Mouse (Mus musculus) thymus, adult 2 months (tissue): ENCODE results near the gene Htr5b. TPM values are rescaled to one million over a fixed set of nuclear protein-coding genes. Genes with fewer than 3 reads are reported as not detected.

Experiments used
- DNase-seq: peaks from one replicate; pipeline ENCODE4 v3.0.0; 2021
- H3K27ac ChIP-seq: fragments of 200-500 bp; 2 replicates; pipeline ENCODE4 v1.5.1; 2012; ENCODE audit warnings: low read length, control low read depth; ENCODE audit not compliant: control insufficient read depth, insufficient read depth
- H3K27me3 ChIP-seq: fragments of 200-500 bp; 2 replicates; pipeline ENCODE4 v1.6.1; 2012; ENCODE audit warnings: mild to moderate bottlenecking, low read length, moderate library complexity, mixed read lengths; ENCODE audit not compliant: control insufficient read depth, insufficient read depth
- H3K36me3 ChIP-seq: fragments of 200-500 bp; 2 replicates; pipeline ENCODE4 v1.6.1; 2012; ENCODE audit warnings: mild to moderate bottlenecking, low read length, moderate library complexity; ENCODE audit not compliant: control insufficient read depth, insufficient read depth
- H3K4me1 ChIP-seq: fragments of 200-500 bp; replicated peaks from 2 replicates; pipeline ENCODE4 v1.6.1; 2012; ENCODE audit warnings: low read length; ENCODE audit not compliant: control insufficient read depth, insufficient read depth
- H3K4me3 ChIP-seq: fragments of 200-500 bp; 2 replicates; pipeline ENCODE4 v1.5.1; 2012; ENCODE audit warnings: mild to moderate bottlenecking, low read length, control low read depth, moderate library complexity; ENCODE audit not compliant: control insufficient read depth, insufficient read depth
- CTCF ChIP-seq: fragments of 200-500 bp; IDR thresholded peaks from 2 replicates; pipeline ENCODE4 v1.5.1; 2012; ENCODE audit warnings: mild to moderate bottlenecking, control low read depth, low read length, moderate library complexity, borderline replicate concordance; ENCODE audit not compliant: control insufficient read depth, poor library complexity, insufficient read depth; ENCODE audit errors: extremely low read depth
- POLR2A ChIP-seq: fragments of 200-500 bp; IDR thresholded peaks from 2 replicates; pipeline ENCODE4 v1.6.1; 2012; ENCODE audit warnings: mild to moderate bottlenecking, low read length, control low read depth, moderate library complexity; ENCODE audit not compliant: control insufficient read depth, poor library complexity, insufficient read depth; ENCODE audit errors: extremely low read depth
- WGBS: fragments of 180-500 bp; shearing (Covaris S2); methylation state at CpG from one replicate; pipeline ENCODE4 v1.1.7; 2018; 5-methylcytosine and 5-hydroxymethylcytosine counted together
- polyA plus RNA-seq: library from polyadenylated mRNA; depleted of rRNA; stranded (reverse); fragments of >200 nt; gene quantifications from 2 replicates; pipeline ENCODE4 v1.2.3, GENCODE M21; 2012; rRNA removed

Gene Htr5b
- polyA plus RNA-seq, result 0.08 TPM in 1 of 2 replicates, not detected in the other

DNA sequence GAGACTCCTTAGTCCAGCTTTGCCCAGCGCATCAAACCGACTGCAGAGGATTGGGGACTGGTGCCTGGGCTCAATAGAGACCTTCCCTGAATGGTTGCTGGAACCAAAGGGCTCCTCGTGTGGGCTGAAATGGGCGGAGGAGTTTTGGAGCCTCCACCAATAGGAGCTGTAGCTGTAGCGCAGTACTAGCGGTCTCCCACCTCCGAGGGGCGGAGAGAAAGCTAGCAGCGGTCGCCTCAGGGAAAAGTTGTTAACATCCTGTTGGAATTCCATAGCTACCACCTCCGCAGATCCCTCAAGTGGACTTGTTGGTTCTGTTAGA is at the start of gene Htr5b:
TSS of gene Htr5b (minus strand) at position 67 of the 322 bp plus-strand sequence.
- H3K4me3 ChIP-seq, result no peak within 1 kb of the TSS
- no peaks in the 10 kb centered on the region for H3K4me1 ChIP-seq
- H3K27ac ChIP-seq, result no peak within 1 kb of the TSS
- peaks cover 3% of the 10 kb centered on the region; the same call in 1 of the 2 replicates for H3K27me3 ChIP-seq
- 8% methylated on average over 11 of the region's 11 CpGs for WGBS
- no peak for DNase-seq
- H3K36me3 ChIP-seq, result no peaks in the 10 kb centered on the region
- no peak for TF ChIP-seq CTCF
- no peak for TF ChIP-seq POLR2A

DNA sequence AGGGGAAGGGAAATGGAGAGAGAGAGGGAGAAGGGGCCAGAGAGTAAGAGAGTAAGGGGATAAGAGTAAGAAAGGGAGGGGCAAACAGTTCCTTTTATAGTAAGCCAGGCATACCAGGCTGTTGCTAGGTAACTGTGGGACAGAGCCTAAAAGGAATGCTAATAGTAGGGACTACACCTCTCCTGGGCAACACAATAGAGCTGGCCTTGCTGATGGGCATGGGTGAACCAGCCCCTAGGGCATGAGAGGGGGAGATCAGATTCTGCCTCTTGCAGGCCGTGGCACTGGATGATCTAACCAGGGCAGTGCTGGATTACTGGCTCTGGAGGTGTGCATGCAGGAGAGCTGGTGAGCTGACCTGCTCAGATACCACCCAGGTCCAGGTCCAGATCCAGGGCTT is 49.2 kb upstream of the Htr5b start:
- WGBS, result 61% methylated on average over 1 of the region's 1 CpGs
- Histone ChIP-seq H3K27ac (no peak overlapping the region), H3K27me3 (no peaks in the 10 kb centered on the region), H3K4me3 (no peak overlapping the region), H3K36me3 (no peaks in the 10 kb centered on the region), H3K4me1 (no peaks in the 10 kb centered on the region)
- DNase-seq, result no peak
- no peak for TF ChIP-seq CTCF
- TF ChIP-seq POLR2A, result no peak

DNA sequence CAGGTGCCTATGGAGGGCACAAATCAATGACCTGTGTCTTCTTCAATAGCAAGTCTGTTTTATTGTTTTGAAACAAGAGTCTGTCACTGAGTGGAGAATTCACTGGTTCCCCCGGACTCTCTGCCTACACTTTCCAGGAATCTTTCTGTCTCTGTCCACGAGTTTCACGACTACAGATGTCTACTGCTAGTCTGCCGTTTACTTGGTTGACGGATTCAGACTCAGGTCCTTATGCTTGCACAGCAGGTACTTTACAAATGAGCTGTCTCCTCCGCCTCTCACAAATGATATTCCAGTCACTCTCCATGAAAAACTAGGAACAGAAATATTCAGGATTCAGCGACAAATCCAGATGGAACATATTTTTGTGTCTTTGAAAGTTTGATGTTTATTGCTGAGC is 42.3 kb upstream of the Htr5b start:
- no peaks in the 10 kb centered on the region for H3K27me3 ChIP-seq
- no peak overlapping the region for H3K4me3 ChIP-seq
- peaks cover 3% of the 10 kb centered on the region; the same call in 1 of the 2 replicates for H3K4me1 ChIP-seq
- no peaks in the 10 kb centered on the region for H3K36me3 ChIP-seq
- no peak overlapping the region for H3K27ac ChIP-seq
- 92% methylated on average over 7 of the region's 7 CpGs for WGBS
- TF ChIP-seq CTCF (no peak), POLR2A (no peak)
- DNase-seq, result no peak

DNA sequence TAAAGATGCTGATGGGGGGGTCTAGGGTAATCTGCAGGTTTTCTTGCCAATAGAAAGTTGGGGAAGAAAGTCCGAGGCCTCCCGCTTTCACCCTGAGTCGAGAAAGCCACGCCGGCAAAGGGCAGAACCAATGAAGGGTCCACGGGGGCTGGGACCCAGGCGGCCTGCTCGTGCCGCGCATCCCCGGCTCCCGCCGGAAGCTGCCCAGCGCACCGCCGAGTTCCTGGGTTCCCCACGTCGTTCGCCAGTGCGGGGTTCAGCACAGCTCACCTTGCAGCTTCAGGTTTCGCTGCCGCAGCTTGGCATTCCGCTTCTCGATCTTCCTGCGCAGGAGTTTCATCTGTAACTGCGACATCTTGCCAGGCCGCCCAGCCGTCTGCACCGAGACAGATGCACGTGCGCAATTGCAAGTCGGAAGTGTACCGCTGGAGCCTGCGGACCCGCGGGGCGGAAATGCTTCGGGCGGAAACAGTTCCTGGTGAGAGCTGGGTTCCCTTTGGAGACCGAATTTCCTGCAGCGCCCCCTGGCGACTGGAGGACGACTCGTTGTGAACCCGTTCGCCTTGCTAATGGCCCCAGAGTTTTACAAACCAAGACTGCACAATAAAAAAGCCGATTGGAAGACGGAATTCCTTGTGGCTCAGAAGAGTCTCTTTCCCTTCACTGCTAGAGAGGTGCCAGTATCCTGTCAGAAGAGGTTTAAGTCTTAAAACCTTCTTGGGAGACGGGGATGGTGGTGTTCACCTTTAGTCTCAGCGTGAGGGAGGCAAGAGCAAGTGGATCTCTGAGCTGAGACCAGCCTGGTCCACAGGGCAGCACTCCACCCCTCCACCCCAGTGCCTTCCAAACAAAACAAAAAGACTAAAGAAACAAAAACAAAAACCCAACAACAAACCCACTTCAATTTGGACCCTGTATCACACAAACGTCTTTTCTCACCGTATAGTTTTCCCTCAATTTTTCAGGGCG is 39.5 kb upstream of the Htr5b start, which contains the start of gene Ddx18:
TSS of gene Ddx18 (minus strand) at position 469 of the 969 bp plus-strand sequence.
- DNase-seq, result peak; percentile 96
- peak within 1 kb of the TSS; percentile 96 for H3K4me3 ChIP-seq
- no peak within 1 kb of the TSS for H3K27ac ChIP-seq
- TF ChIP-seq CTCF, result peak; percentile 85
- TF ChIP-seq POLR2A, result no peak; the same call in 1 of the 2 replicates
- peaks cover 23% of the 10 kb centered on the region for H3K36me3 ChIP-seq
- no peaks in the 10 kb centered on the region for H3K27me3 ChIP-seq
- peaks cover 3% of the 10 kb centered on the region; the same call in 1 of the 2 replicates for H3K4me1 ChIP-seq
- 8% methylated on average over 53 of the region's 53 CpGs for WGBS

DNA sequence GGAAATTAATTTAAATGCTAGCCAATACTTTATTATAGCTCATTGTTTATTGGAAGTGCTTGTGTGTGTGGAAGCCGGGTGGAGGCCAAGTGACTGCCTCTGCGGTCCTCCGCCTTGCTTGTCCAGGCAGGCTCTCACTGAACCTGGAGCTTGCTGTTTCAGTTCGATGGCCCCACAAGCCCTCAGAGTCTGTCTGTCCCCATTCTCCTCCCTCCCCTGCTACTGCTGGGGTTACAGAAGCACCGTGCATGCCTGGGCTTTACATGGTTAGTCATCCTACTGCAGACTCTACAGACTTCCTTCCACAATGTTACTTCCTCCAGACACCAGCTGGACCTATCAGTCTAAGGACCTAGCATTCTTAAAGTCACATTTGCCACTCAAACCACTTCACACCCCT is 29.6 kb upstream of the Htr5b start:
- 76% methylated on average over 5 of the region's 5 CpGs for WGBS
- no peak for DNase-seq
- TF ChIP-seq POLR2A, result no peak
- TF ChIP-seq CTCF, result no peak
- H3K36me3 ChIP-seq, result peaks cover 83% of the 10 kb centered on the region
- no peak overlapping the region for H3K27ac ChIP-seq
- H3K4me3 ChIP-seq, result no peak overlapping the region
- no peaks in the 10 kb centered on the region for H3K27me3 ChIP-seq
- no peaks in the 10 kb centered on the region for H3K4me1 ChIP-seq

DNA sequence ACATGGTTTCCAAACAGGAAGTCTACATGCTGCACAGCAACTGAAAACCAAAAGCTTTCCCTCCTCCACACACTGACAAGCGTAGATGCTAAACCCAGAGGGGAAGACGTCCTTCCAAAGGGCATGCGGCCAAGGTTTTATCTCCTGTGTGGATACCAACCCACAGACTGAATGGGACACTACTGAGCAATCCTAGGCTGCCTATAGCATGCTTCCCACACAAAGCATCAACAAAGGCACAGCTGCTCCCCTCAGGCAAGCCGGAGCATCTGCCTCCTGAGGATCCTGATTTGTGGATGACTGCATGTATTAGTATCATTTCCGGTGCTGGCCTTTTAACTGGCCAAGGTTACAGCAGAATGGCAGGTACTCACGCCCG is 23.2 kb upstream of the Htr5b start:
- Histone ChIP-seq H3K4me3 (no peak overlapping the region), H3K27me3 (no peaks in the 10 kb centered on the region), H3K27ac (no peak overlapping the region), H3K36me3 (peaks cover 24% of the 10 kb centered on the region), H3K4me1 (no peaks in the 10 kb centered on the region)
- 93% methylated on average over 7 of the region's 7 CpGs for WGBS
- no peak for DNase-seq
- TF ChIP-seq CTCF (no peak), POLR2A (no peak)
